Mouse (Mus musculus) CH12.LX (cell line): ENCODE results near the gene Tbl1xr1. TPM values are rescaled to one million over a fixed set of nuclear protein-coding genes. Genes with fewer than 3 reads are reported as not detected.

Experiments
- DNase-seq: peaks from one replicate; pipeline ENCODE4 v3.0.0-alpha.2; 2013; ENCODE audit errors: extremely low read depth
- H3K27ac ChIP-seq: 2 replicates; pipeline ENCODE4 v1.5.1; 2012; ENCODE audit warnings: low read depth, mild to moderate bottlenecking, control low read depth, moderate library complexity; ENCODE audit not compliant: insufficient read depth
- H3K27me3 ChIP-seq: replicated peaks from 2 replicates; pipeline ENCODE3; 2012; ENCODE audit warnings: inconsistent platforms
- H3K36me3 ChIP-seq, 2 experiments: replicated peaks in 1 of 2; 2 replicates each; pipeline versions ENCODE3 to v1.6.1; 2012; ENCODE audit warnings: inconsistent platforms in 1 of 2, low read length in 1 of 2, mild to moderate bottlenecking in 1 of 2, mixed read lengths in 1 of 2, moderate library complexity in 1 of 2; ENCODE audit not compliant: control insufficient read depth in 1 of 2, insufficient read depth in 1 of 2
- H3K4me1 ChIP-seq, 2 experiments: 2 replicates each; pipeline ENCODE4 v1.6.1; 2012; ENCODE audit warnings: inconsistent platforms in 1 of 2, moderate library complexity in 1 of 2; ENCODE audit not compliant: insufficient read depth in 2 of 2, control insufficient read depth in 1 of 2
- H3K4me2 ChIP-seq: 2 replicates; pipeline ENCODE4 v1.6.1; 2012; ENCODE audit warnings: low read depth, mild to moderate bottlenecking, control low read depth; ENCODE audit not compliant: poor library complexity, insufficient read depth, severe bottlenecking
- H3K4me3 ChIP-seq, 3 experiments: fragments of 150-350 bp in 1 of 3; sonication (generic) in 1 of 3; replicated peaks in 1 of 3; 2 replicates each; pipeline versions ENCODE3 to v1.5.1; 2011 to 2012; ENCODE audit warnings: low read depth in 2 of 3, low read length in 2 of 3, mild to moderate bottlenecking in 2 of 3, moderate library complexity in 2 of 3, control low read depth in 1 of 3, improper control_type of control experiment in 1 of 3, inconsistent platforms in 1 of 3, mixed read lengths in 1 of 3; ENCODE audit not compliant: poor library complexity in 1 of 3
- H3K79me2 ChIP-seq: replicated peaks from 2 replicates; pipeline ENCODE4 v1.6.1; 2012; ENCODE audit warnings: mild to moderate bottlenecking, moderate library complexity; ENCODE audit not compliant: control insufficient read depth, poor library complexity, insufficient read depth, severe bottlenecking; ENCODE audit errors: extremely low read depth
- H3K9ac ChIP-seq: 2 replicates; pipeline ENCODE4 v1.6.1; 2012; ENCODE audit warnings: low read depth, mild to moderate bottlenecking, control low read depth, moderate library complexity; ENCODE audit not compliant: insufficient read depth
- H3K9me3 ChIP-seq: replicated peaks from 2 replicates; pipeline ENCODE3; 2012; ENCODE audit warnings: low read length, inconsistent platforms, mixed read lengths
- CHD1 ChIP-seq: IDR thresholded peaks from 2 replicates; pipeline ENCODE4 v1.6.1; 2012; ENCODE audit warnings: low read depth, low read length, improper control_type of control experiment, inconsistent platforms
- CHD2 ChIP-seq: IDR thresholded peaks from 2 replicates; pipeline ENCODE4 v1.6.1; 2011; ENCODE audit warnings: low read length, improper control_type of control experiment
- E2F4 ChIP-seq: IDR thresholded peaks from 2 replicates; pipeline ENCODE4 v1.6.1; 2011; ENCODE audit warnings: low read depth, low read length, improper control_type of control experiment; ENCODE audit not compliant: insufficient replicate concordance
- EP300 ChIP-seq: IDR thresholded peaks from 2 replicates; pipeline ENCODE4 v1.6.1; 2011; ENCODE audit warnings: low read length, improper control_type of control experiment
- ETS1 ChIP-seq: conservative IDR thresholded peaks from 2 replicates; pipeline ENCODE4 v1.6.1; 2012; ENCODE audit warnings: low read depth, mild to moderate bottlenecking, inconsistent platforms, low read length, improper control_type of control experiment, moderate library complexity
- GABPA ChIP-seq: IDR thresholded peaks from 2 replicates; pipeline ENCODE4 v1.6.1; 2012; ENCODE audit warnings: low read depth, low read length, improper control_type of control experiment, inconsistent platforms; ENCODE audit not compliant: insufficient replicate concordance
- KAT2A ChIP-seq: IDR thresholded peaks from 2 replicates; pipeline ENCODE4 v1.6.1; 2012; ENCODE audit warnings: low read length, improper control_type of control experiment, inconsistent platforms; ENCODE audit not compliant: insufficient replicate concordance
- MEF2A ChIP-seq: IDR thresholded peaks from 2 replicates; pipeline ENCODE4 v1.6.1; 2014; ENCODE audit warnings: low read depth, mild to moderate bottlenecking, inconsistent platforms, low read length, improper control_type of control experiment, borderline replicate concordance
- MXI1 ChIP-seq: IDR thresholded peaks from 2 replicates; pipeline ENCODE4 v1.6.1; 2011; ENCODE audit warnings: mild to moderate bottlenecking, low read depth, low read length, improper control_type of control experiment
- MYC ChIP-seq: IDR thresholded peaks from 2 replicates; pipeline ENCODE4 v1.6.1; 2011; ENCODE audit warnings: low read depth, mild to moderate bottlenecking, improper control_type of control experiment, low read length
- POLR2A ChIP-seq: IDR thresholded peaks from 2 replicates; pipeline ENCODE4 v1.6.1; 2011; ENCODE audit warnings: low read depth, mild to moderate bottlenecking, improper control_type of control experiment, low read length
- RCOR1 ChIP-seq: conservative IDR thresholded peaks from 2 replicates; pipeline ENCODE4 v1.6.1; 2012; ENCODE audit warnings: low read depth, mild to moderate bottlenecking, inconsistent platforms, low read length, improper control_type of control experiment
- SIN3A ChIP-seq: IDR thresholded peaks from 2 replicates; pipeline ENCODE4 v1.6.1; 2012; ENCODE audit warnings: low read length, improper control_type of control experiment, inconsistent platforms
- SMC3 ChIP-seq: IDR thresholded peaks from 2 replicates; pipeline ENCODE4 v1.6.1; 2011; ENCODE audit warnings: low read depth, low read length, improper control_type of control experiment
- TCF12 ChIP-seq: IDR thresholded peaks from 2 replicates; pipeline ENCODE4 v1.6.1; 2014; ENCODE audit warnings: low read depth, mild to moderate bottlenecking, inconsistent platforms, low read length, improper control_type of control experiment
- UBTF ChIP-seq: IDR thresholded peaks from 2 replicates; pipeline ENCODE4 v1.6.1; 2012; ENCODE audit warnings: low read depth, mild to moderate bottlenecking, inconsistent platforms, low read length, improper control_type of control experiment, moderate library complexity
- ZC3H11A ChIP-seq: IDR thresholded peaks from 2 replicates; pipeline ENCODE4 v1.6.1; 2012; ENCODE audit warnings: low read depth, mild to moderate bottlenecking, inconsistent platforms, low read length, improper control_type of control experiment
- ZKSCAN1 ChIP-seq: IDR thresholded peaks from 2 replicates; pipeline ENCODE4 v1.6.1; 2012; ENCODE audit warnings: low read depth, inconsistent platforms, low read length, improper control_type of control experiment, borderline replicate concordance
- ZMIZ1 ChIP-seq: IDR thresholded peaks from 2 replicates; pipeline ENCODE4 v1.6.1; 2012; ENCODE audit warnings: low read depth, mild to moderate bottlenecking, inconsistent platforms, low read length, improper control_type of control experiment
- ZNF384 ChIP-seq: IDR thresholded peaks from 2 replicates; pipeline ENCODE4 v1.6.1; 2012; ENCODE audit warnings: low read depth, low read length, improper control_type of control experiment, inconsistent platforms
- dilution Hi-C: fragments of 300-500 bp; cut with MboI; formaldehyde crosslinking; loops from 2 replicates; pipeline ENCODE4 v1.14.3; 2020; ENCODE audit warnings: low sequenced_read_pairs; ENCODE audit not compliant: extremely low pct_unique_long_range_greater_than_20kb, extremely low pct_ligation_motif_present
- in situ Hi-C: fragments of 300-500 bp; cut with MboI; formaldehyde crosslinking; loops from 3 replicates; pipeline ENCODE4 v1.14.3; 2019; ENCODE audit warnings: low sequenced_read_pairs, low pct_ligation_motif_present, low pct_unique_long_range_greater_than_20kb, mixed read lengths
- polyA plus RNA-seq: library from polyadenylated mRNA; unstranded; fragments of >175 nt; gene quantifications from 2 replicates; pipeline ENCODE4 v1.2.1, GENCODE M21; 2012; ENCODE audit warnings: low read depth; ENCODE audit not compliant: insufficient read length
- total RNA-seq, 2 experiments: library from RNA; depleted of rRNA; stranded (reverse); fragments of 300-350 nt in 1 of 2; fragments of >200 nt in 1 of 2; gene quantifications; 2 replicates each; pipeline ENCODE4 v1.2.3; 2012 to 2014

The Tbl1xr1 gene
- total and polyA plus RNA-seq, 3 experiments = 33.7 to 39.9 (median 38.3) TPM

GRCm38 (mm10) chr3:22040627-22041026 is 35.8 kb upstream of the Tbl1xr1 start:
- dilution Hi-C loops = no loop called here
- Histone ChIP-seq H3K36me3 (no peaks in the 10 kb centered on the region), H3K9ac (no peak overlapping the region), H3K79me2 (no peaks in the 10 kb centered on the region), H3K4me1 (peaks cover 7 to 10% of the 10 kb centered on the region in 2 experiments; a peak in 3 of 4 replicates), H3K4me2 (no peak overlapping the region), H3K9me3 (peaks cover 5% of the 10 kb centered on the region), H3K27me3 (no peaks in the 10 kb centered on the region), H3K4me3 (no peak overlapping the region), H3K27ac (no peak overlapping the region)
- DNase-seq = no peak
- TF ChIP-seq SIN3A = no peak
- TF ChIP-seq GABPA = no peak
- TF ChIP-seq ZNF384 = no peak
- no peak for TF ChIP-seq CHD1
- no peak for TF ChIP-seq MEF2A
- TF ChIP-seq UBTF = no peak
- no peak for TF ChIP-seq POLR2A
- TF ChIP-seq ZKSCAN1 = no peak
- TF ChIP-seq SMC3 = no peak
- no peak for TF ChIP-seq RCOR1
- no peak for TF ChIP-seq ZC3H11A
- no peak for TF ChIP-seq KAT2A
- no peak for TF ChIP-seq TCF12
- no peak for TF ChIP-seq ZMIZ1
- TF ChIP-seq ETS1 = no peak
- no peak for TF ChIP-seq MYC
- TF ChIP-seq MXI1 = no peak
- no peak for TF ChIP-seq E2F4
- no peak for TF ChIP-seq EP300
- in situ Hi-C loops = no loop called here

GRCm38 (mm10) chr3:22047203-22047602 is 29.2 kb upstream of the Tbl1xr1 start:
- in situ Hi-C loops = no loop called here
- DNase-seq = no peak
- Histone ChIP-seq H3K9me3 (peaks cover 12% of the 10 kb centered on the region), H3K27ac (no peak overlapping the region), H3K4me1 (no peaks in the 10 kb centered on the region), H3K27me3 (no peaks in the 10 kb centered on the region), H3K36me3 (no peaks in the 10 kb centered on the region), H3K4me3 (no peak overlapping the region), H3K79me2 (no peaks in the 10 kb centered on the region), H3K9ac (no peak overlapping the region)
- dilution Hi-C loops = no loop called here
- TF ChIP-seq MEF2A (no peak), SIN3A (no peak), ZKSCAN1 (no peak), CHD2 (no peak)
- TF ChIP-seq, all 38 proteins: peak for 0
- H3K4me2 ChIP-seq = no peak overlapping the region
